Mouse (Mus musculus): Measurements from ENCODE around the gene Cdkl1. TPM values are rescaled to one million over a fixed set of nuclear protein-coding genes. Genes with fewer than 3 reads are reported as not detected.

Gene Cdkl1
- polyA plus RNA-seq (2011; ENCODE audit: insufficient read length, low read depth, missing spikeins), result 2.1 and 4.8 TPM in 2 replicates

DNA sequence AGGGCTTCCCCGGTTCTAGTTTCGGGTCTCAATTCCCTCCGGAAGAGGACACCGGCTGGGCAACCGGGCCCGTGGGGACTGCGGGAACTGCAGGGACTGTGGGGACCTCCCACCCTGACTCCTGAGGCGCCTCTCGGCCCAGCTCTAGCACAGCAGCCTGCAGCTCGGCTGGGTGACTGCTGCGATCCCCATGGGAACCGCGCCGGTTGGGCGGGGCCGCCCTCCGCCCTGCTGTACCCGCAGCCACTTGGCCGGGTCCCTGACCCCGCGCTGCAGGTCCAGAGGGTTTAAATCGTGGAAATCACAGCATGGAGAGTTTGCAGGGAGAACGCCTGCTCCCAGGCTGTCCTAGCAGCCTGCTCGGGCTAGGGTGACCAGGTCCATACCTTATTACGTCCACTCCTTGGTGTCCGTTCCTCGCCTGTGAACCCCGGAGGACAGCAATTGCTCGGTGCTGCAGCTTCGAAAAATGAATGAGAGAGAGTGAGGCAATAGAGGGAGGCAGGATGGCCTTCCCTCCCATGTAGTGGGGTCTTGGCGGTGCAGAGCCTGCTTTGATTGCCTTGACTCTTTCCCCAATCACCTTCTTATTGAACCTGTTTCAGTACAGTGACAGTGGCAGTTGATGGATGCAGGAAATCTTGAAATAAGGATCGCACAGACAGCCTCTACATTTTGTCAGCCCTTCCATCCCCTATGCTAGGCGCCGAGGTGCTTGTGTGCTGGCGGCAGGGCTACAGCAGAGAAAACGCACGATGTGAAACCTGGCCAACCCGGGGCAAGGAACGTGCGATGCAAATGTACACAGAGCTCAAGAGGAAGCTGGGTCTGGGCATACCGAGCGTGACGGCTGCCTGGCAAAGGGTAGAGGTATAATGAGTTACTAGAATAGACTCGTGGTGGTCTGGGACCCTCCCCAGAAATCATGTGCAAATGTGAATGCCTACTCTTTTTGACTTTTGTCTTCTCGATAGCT lies at the start of gene Cdkl1:
Gene Cdkl1, minus strand, starts transcription at position 738 of the 976 bp plus-strand sequence.
- Histone ChIP-seq H3K27ac (ENCODE audit: insufficient read depth, low read length) (no peak within 1 kb of the TSS), H3K4me3 (ENCODE audit: insufficient read depth, low read length) (peak within 1 kb of the TSS; percentile 35), H3K4me1 (ENCODE audit: control insufficient read depth, insufficient read depth, low read length) (peaks cover 3% of the 10 kb centered on the region; the same call in 1 of the 2 replicates)
- TF ChIP-seq POLR2A (IDR thresholded peaks at IDR 0.05; ENCODE audit: low read depth, low read length) (no peak), CTCF (IDR thresholded peaks at IDR 0.05; ENCODE audit: borderline replicate concordance, insufficient read depth, low read length) (no peak)

DNA sequence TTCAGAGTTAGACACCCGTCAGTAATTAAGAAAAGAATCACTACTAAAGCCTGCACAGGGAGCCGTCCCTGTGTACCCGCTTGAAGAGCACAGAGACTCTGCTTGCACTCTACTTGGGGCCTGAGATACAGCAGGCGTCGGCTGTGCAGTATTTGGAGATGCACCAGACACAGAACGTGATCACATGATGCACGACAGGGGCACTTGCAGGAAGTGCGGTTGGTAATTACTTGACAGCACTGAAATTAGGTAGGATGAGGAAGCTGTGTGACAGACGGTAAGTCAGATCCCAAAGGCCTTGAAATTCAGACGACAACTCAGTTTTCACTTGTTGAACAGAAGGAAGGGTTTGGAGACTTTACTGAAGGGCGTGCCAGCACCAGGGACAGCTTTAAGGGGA lies 47.3 kb upstream of the Cdkl1 start:
- Histone ChIP-seq H3K4me3 (ENCODE audit: insufficient read depth, low read length) (no peak overlapping the region), H3K4me1 (ENCODE audit: control insufficient read depth, insufficient read depth, low read length) (peaks cover 8% of the 10 kb centered on the region; the same call in 1 of the 2 replicates), H3K27ac (ENCODE audit: insufficient read depth, low read length) (no peak overlapping the region)
- no peak for TF ChIP-seq POLR2A (IDR thresholded peaks at IDR 0.05; ENCODE audit: low read depth, low read length)
- no peak for TF ChIP-seq CTCF (IDR thresholded peaks at IDR 0.05; ENCODE audit: borderline replicate concordance, insufficient read depth, low read length)

DNA sequence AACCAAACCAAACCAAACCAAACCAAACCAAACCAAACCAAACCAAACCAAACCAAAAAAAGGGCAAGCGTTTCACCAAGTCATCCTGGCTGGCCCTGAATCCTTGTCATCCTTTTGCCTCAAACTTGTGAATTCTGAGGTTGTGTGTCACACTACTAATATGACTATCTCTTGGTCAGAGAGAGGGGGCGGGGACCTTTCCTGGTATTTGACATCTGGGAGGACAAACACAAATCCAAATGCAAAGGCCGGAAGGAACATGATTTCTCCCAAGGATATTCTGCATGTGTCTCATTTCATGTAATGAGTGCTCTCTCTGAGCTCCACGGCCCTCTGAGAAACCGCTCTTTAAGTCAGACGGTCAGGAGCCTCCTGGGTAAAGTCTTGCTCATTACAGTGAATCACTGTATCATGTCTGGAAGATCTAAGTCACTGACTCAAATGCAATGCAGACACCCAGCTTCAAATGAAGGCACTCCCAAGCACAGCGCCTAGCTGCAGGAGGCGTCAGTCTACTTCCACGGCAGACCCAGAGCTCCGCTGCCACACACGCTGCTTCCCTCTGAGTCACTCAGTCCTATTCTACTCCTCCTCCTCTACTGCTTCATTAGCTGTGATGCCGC lies 43.0 kb upstream of the Cdkl1 start:
- no peak for TF ChIP-seq CTCF (IDR thresholded peaks at IDR 0.05; ENCODE audit: borderline replicate concordance, insufficient read depth, low read length)
- TF ChIP-seq POLR2A (IDR thresholded peaks at IDR 0.05; ENCODE audit: low read depth, low read length), result no peak
- Histone ChIP-seq H3K27ac (ENCODE audit: insufficient read depth, low read length) (peak overlapping the region; percentile 91), H3K4me1 (ENCODE audit: control insufficient read depth, insufficient read depth, low read length) (peaks cover 9% of the 10 kb centered on the region; the same call in 1 of the 2 replicates), H3K4me3 (ENCODE audit: insufficient read depth, low read length) (no peak overlapping the region)

DNA sequence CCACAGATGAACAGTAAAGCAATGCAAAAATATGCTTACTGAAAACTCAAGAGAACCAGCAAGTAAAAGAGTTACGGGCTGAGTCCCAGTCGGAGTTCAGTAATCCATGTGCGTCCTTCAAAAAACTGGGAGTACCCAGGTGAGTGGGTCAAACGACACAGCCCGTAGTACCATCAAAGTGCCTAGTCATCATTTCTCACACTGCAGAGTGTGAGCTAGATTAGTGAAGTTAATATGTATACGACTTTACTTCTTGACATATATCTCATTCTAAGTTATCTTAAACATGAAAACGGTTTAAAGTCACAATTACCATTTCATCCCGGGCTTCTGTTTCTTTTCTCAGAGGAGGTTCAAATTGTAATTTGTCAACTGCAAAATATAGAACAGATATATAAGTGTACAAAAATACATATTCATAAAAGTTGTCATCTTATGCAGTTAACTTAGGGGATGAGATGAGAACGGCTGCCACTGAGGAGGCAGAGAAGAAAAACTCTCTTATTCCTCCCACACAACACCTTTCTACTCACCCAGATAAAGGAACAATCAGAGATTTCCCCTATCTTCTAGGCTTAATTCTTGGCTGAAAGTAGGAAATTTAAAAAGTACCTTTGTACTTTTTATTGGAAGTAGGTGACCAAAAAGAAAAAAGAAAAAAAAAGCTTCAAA lies 40.3 kb upstream of the Cdkl1 start:
- TF ChIP-seq POLR2A (IDR thresholded peaks at IDR 0.05; ENCODE audit: low read depth, low read length) (no peak), CTCF (IDR thresholded peaks at IDR 0.05; ENCODE audit: borderline replicate concordance, insufficient read depth, low read length) (no peak)
- Histone ChIP-seq H3K27ac (ENCODE audit: insufficient read depth, low read length) (no peak overlapping the region), H3K4me1 (ENCODE audit: control insufficient read depth, insufficient read depth, low read length) (peaks cover 9% of the 10 kb centered on the region; the same call in 1 of the 2 replicates), H3K4me3 (ENCODE audit: insufficient read depth, low read length) (no peak overlapping the region)

DNA sequence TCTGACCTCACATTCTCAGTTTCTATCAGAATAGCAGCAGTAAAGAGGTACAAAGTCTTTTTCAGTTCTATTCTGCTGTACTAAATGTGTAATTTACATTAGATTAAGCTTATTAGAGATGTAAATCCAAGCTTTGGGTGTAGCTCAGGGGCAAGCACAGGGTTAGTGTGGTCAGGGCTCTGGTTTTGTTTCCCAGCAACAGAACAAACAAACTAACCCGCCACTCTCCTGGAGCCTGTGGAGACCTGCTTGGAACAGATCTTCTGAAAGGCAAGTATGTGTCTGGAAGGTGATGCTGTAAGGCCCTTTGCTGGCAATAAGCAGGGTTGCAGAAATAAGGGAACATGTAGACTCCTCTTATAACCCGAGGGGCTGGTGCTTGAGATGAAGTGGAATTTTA lies 37.1 kb upstream of the Cdkl1 start:
- no peaks in the 10 kb centered on the region for H3K4me1 ChIP-seq (ENCODE audit: control insufficient read depth, insufficient read depth, low read length)
- H3K27ac ChIP-seq (ENCODE audit: insufficient read depth, low read length), result no peak overlapping the region
- no peak for TF ChIP-seq CTCF (IDR thresholded peaks at IDR 0.05; ENCODE audit: borderline replicate concordance, insufficient read depth, low read length)
- no peak for TF ChIP-seq POLR2A (IDR thresholded peaks at IDR 0.05; ENCODE audit: low read depth, low read length)
- no peak overlapping the region for H3K4me3 ChIP-seq (ENCODE audit: insufficient read depth, low read length)

DNA sequence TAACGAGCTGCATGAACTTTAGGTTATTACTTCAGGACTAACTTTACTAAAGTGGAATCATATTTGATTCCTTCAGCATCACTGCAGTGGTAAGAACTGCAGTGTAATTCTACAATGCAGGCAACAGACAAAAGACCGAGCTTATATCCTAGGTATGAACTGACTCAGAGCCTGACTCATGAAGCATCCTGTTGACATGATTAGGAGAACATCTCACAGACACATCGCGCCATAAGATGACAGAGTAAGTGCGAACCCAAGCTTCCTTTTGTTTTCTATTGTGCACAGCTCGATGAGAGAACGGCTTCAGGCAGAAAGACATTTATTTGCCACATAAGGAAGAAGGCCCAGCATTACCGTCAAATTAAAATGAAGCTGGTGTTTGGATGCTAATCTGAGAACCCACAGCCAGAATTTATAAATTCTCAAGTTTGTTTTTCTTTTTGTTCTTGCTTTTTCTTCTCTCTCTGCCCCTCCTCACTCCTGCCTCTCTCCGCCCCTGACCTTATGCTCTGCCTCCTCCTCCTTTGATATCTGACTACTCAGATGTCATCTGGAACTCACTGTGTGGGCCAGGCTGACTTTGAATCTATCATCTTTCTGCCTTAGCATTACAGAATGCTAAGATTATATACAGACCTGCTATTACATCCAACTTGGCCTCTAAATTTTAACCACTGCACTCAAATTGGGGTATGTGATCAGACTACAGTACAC lies 34.0 kb upstream of the Cdkl1 start:
- H3K4me3 ChIP-seq (ENCODE audit: insufficient read depth, low read length), result no peak overlapping the region

DNA sequence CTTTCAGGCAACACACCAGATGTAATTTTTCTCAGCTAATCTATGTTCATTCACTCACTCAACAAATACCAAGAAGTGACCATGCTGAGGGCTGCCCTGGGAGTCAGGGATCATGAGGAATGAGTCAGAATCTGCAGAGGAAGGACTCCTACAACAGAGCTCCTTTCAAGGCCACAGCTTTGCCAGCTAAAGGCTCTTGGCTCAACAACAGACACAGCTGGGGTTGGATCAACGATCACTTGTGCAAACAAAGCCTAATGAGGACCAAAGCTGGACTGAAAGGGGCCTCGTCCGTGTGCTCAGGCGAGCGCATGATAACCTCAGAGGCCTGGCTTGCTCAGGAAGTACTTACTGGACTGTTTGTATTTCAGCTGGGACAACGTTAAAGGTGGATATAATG lies 23.2 kb upstream of the Cdkl1 start:
- peak overlapping the region; percentile 86 for H3K27ac ChIP-seq (ENCODE audit: insufficient read depth, low read length)

More for the DNA sequence above, 34.0 kb upstream of the Cdkl1 start:
- TF ChIP-seq POLR2A (IDR thresholded peaks at IDR 0.05; ENCODE audit: low read depth, low read length) (no peak), CTCF (IDR thresholded peaks at IDR 0.05; ENCODE audit: borderline replicate concordance, insufficient read depth, low read length) (no peak)
- H3K27ac ChIP-seq (ENCODE audit: insufficient read depth, low read length), result 0 out of 2 replicates have a peak overlapping the region, but pooled peaks have one; percentile 50
- H3K4me1 ChIP-seq (ENCODE audit: control insufficient read depth, insufficient read depth, low read length), result no peaks in the 10 kb centered on the region

DNA sequence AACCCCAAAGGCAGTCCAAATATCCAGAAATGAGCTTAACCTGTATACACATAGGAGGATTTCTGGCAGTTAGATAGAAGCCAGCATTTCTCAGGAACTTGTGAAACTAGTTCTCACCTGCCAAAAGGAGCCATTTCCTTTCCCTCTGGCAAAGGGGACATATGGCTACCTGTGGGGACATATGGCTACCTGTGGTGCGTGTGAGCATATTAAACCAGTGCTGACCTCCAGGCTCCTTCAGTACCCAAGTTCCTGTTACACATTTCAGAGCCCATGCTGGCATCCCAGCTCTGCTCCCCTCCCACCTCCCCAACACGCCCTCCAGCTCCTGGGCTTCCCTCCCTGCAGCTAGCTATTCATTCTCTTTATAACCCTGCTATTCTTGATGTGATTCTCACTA lies 22.5 kb upstream of the Cdkl1 start:
- H3K4me3 ChIP-seq (ENCODE audit: insufficient read depth, low read length), result no peak overlapping the region
- TF ChIP-seq CTCF (IDR thresholded peaks at IDR 0.05; ENCODE audit: borderline replicate concordance, insufficient read depth, low read length), result no peak
- TF ChIP-seq POLR2A (IDR thresholded peaks at IDR 0.05; ENCODE audit: low read depth, low read length), result no peak
- peak overlapping the region; percentile 70 for H3K27ac ChIP-seq (ENCODE audit: insufficient read depth, low read length)
- H3K4me1 ChIP-seq (ENCODE audit: control insufficient read depth, insufficient read depth, low read length), result peaks cover 26% of the 10 kb centered on the region

More for the DNA sequence above, 23.2 kb upstream of the Cdkl1 start:
- no peak for TF ChIP-seq CTCF (IDR thresholded peaks at IDR 0.05; ENCODE audit: borderline replicate concordance, insufficient read depth, low read length)
- TF ChIP-seq POLR2A (IDR thresholded peaks at IDR 0.05; ENCODE audit: low read depth, low read length), result no peak
- no peak overlapping the region for H3K4me3 ChIP-seq (ENCODE audit: insufficient read depth, low read length)
- peaks cover 26% of the 10 kb centered on the region for H3K4me1 ChIP-seq (ENCODE audit: control insufficient read depth, insufficient read depth, low read length)

DNA sequence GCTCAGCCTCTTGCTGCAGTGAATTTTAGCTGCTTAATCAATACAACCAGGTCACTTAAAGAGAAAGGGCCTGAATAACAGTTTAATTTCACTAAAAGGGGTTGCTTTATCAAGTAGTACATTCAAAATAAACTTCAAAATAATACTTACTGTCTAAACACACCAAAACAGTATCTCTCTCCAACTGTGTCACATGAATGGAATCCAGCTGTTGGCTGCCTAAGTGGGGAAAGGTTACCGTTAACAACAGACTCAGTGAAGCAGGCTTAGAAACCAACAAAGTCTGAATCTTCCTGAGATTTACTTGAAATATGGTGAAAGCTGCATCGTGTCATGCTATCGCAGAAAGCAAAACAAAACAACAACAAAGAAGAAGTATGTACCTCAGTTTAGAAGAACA lies 21.9 kb upstream of the Cdkl1 start:
- Histone ChIP-seq H3K4me1 (ENCODE audit: control insufficient read depth, insufficient read depth, low read length) (peaks cover 26% of the 10 kb centered on the region), H3K27ac (ENCODE audit: insufficient read depth, low read length) (peak overlapping the region; percentile 70), H3K4me3 (ENCODE audit: insufficient read depth, low read length) (no peak overlapping the region)
- no peak for TF ChIP-seq POLR2A (IDR thresholded peaks at IDR 0.05; ENCODE audit: low read depth, low read length)
- no peak for TF ChIP-seq CTCF (IDR thresholded peaks at IDR 0.05; ENCODE audit: borderline replicate concordance, insufficient read depth, low read length)

Data from embryonic fibroblast, embryonic 13.5 days (primary cell).